Mouse (Mus musculus) myocyte (in vitro differentiated cells): ENCODE measurements around the gene Dcaf5.

Experiments
- CEBPB ChIP-seq: IDR thresholded peaks from 2 replicates; pipeline ENCODE4 v1.6.1; 2011; ENCODE audit warnings: mild to moderate bottlenecking, moderate library complexity; ENCODE audit not compliant: poor library complexity, insufficient read depth, severe bottlenecking
- E2F4 ChIP-seq: IDR thresholded peaks from one replicate; pipeline ENCODE4 v1.6.1; 2011; ENCODE audit warnings: mild to moderate bottlenecking, control low read depth, moderate library complexity; ENCODE audit not compliant: insufficient read depth
- MAX ChIP-seq: IDR thresholded peaks from one replicate; pipeline ENCODE4 v1.6.1; 2011; ENCODE audit warnings: low read depth, mild to moderate bottlenecking, control low read depth
- MYOD1 ChIP-seq, 3 experiments: IDR thresholded peaks; one replicate each; pipeline ENCODE4 v1.6.1; 2011; ENCODE audit warnings: control low read depth in 2 of 3, low read depth in 2 of 3, mild to moderate bottlenecking in 2 of 3, moderate library complexity in 1 of 3; ENCODE audit not compliant: insufficient read length in 2 of 3, control insufficient read depth in 1 of 3
- POLR2A ChIP-seq: IDR thresholded peaks from one replicate; pipeline ENCODE4 v1.6.1; 2011; ENCODE audit warnings: low read depth, mild to moderate bottlenecking, control low read depth, moderate library complexity; ENCODE audit not compliant: insufficient read length
- POLR2AphosphoS2 ChIP-seq: IDR thresholded peaks from one replicate; pipeline ENCODE4 v1.6.1; 2011; ENCODE audit warnings: low read depth, control low read depth; ENCODE audit not compliant: insufficient read length
- REST ChIP-seq: IDR thresholded peaks from one replicate; pipeline ENCODE4 v1.6.1; 2011; ENCODE audit warnings: mild to moderate bottlenecking, control low read depth, moderate library complexity; ENCODE audit not compliant: insufficient read depth, insufficient read length
- TCF12 ChIP-seq: IDR thresholded peaks from one replicate; pipeline ENCODE4 v1.6.1; 2011; ENCODE audit warnings: mild to moderate bottlenecking, control low read depth; ENCODE audit not compliant: poor library complexity, insufficient read depth, severe bottlenecking
- TCF3 ChIP-seq: IDR thresholded peaks from one replicate; pipeline ENCODE4 v1.6.1; 2011; ENCODE audit warnings: low read depth, control low read depth; ENCODE audit not compliant: insufficient read length
- USF1 ChIP-seq: IDR thresholded peaks from one replicate; pipeline ENCODE4 v1.6.1; 2011; ENCODE audit warnings: low read depth, mild to moderate bottlenecking, control low read depth, moderate library complexity

- no peak for TF ChIP-seq POLR2A
- TF ChIP-seq TCF12: no peak
- TF ChIP-seq CEBPB: no peak
- TF ChIP-seq USF1: no peak
- TF ChIP-seq POLR2AphosphoS2: no peak
- TF ChIP-seq REST: no peak
- TF ChIP-seq MYOD1 (IDR thresholded peaks at IDR 0.05; ENCODE audit: control insufficient read depth in 1 of 3, insufficient read length in 2 of 3, low read depth in 2 of 3): no peak
- TF ChIP-seq E2F4: no peak
- no peak for TF ChIP-seq TCF3
- TF ChIP-seq MAX: no peak
Measured at GRCm38 (mm10) chr12:80387326-80387725, 49.1 kb downstream of the Dcaf5 start.
